Mouse (Mus musculus) CH12.LX (cell line): ENCODE results near the gene Col5a1. TPM values are rescaled to one million over a fixed set of nuclear protein-coding genes. Genes with fewer than 3 reads are reported as not detected.
A peak's percentile ranks its signal among the peaks of the same experiment; 100 is the strongest.

Experiments used
- DNase-seq: peaks from one replicate; pipeline ENCODE4 v3.0.0-alpha.2; 2013; ENCODE audit errors: extremely low read depth
- H3K27ac ChIP-seq: 2 replicates; pipeline ENCODE4 v1.5.1; 2012; ENCODE audit warnings: low read depth, mild to moderate bottlenecking, control low read depth, moderate library complexity; ENCODE audit not compliant: insufficient read depth
- H3K27me3 ChIP-seq: replicated peaks from 2 replicates; pipeline ENCODE3; 2012; ENCODE audit warnings: inconsistent platforms
- H3K36me3 ChIP-seq, 2 experiments: replicated peaks in 1 of 2; 2 replicates each; pipeline versions ENCODE3 to v1.6.1; 2012; ENCODE audit warnings: inconsistent platforms in 1 of 2, low read length in 1 of 2, mild to moderate bottlenecking in 1 of 2, mixed read lengths in 1 of 2, moderate library complexity in 1 of 2; ENCODE audit not compliant: control insufficient read depth in 1 of 2, insufficient read depth in 1 of 2
- H3K4me1 ChIP-seq, 2 experiments: 2 replicates each; pipeline ENCODE4 v1.6.1; 2012; ENCODE audit warnings: inconsistent platforms in 1 of 2, moderate library complexity in 1 of 2; ENCODE audit not compliant: insufficient read depth in 2 of 2, control insufficient read depth in 1 of 2
- H3K4me2 ChIP-seq: 2 replicates; pipeline ENCODE4 v1.6.1; 2012; ENCODE audit warnings: low read depth, mild to moderate bottlenecking, control low read depth; ENCODE audit not compliant: poor library complexity, insufficient read depth, severe bottlenecking
- H3K4me3 ChIP-seq, 3 experiments: fragments of 150-350 bp in 1 of 3; sonication (generic) in 1 of 3; replicated peaks in 1 of 3; 2 replicates each; pipeline versions ENCODE3 to v1.5.1; 2011 to 2012; ENCODE audit warnings: low read depth in 2 of 3, low read length in 2 of 3, mild to moderate bottlenecking in 2 of 3, moderate library complexity in 2 of 3, control low read depth in 1 of 3, improper control_type of control experiment in 1 of 3, inconsistent platforms in 1 of 3, mixed read lengths in 1 of 3; ENCODE audit not compliant: poor library complexity in 1 of 3
- H3K79me2 ChIP-seq: replicated peaks from 2 replicates; pipeline ENCODE4 v1.6.1; 2012; ENCODE audit warnings: mild to moderate bottlenecking, moderate library complexity; ENCODE audit not compliant: control insufficient read depth, poor library complexity, insufficient read depth, severe bottlenecking; ENCODE audit errors: extremely low read depth
- H3K9ac ChIP-seq: 2 replicates; pipeline ENCODE4 v1.6.1; 2012; ENCODE audit warnings: low read depth, mild to moderate bottlenecking, control low read depth, moderate library complexity; ENCODE audit not compliant: insufficient read depth
- H3K9me3 ChIP-seq: replicated peaks from 2 replicates; pipeline ENCODE3; 2012; ENCODE audit warnings: low read length, inconsistent platforms, mixed read lengths
- CHD1 ChIP-seq: IDR thresholded peaks from 2 replicates; pipeline ENCODE4 v1.6.1; 2012; ENCODE audit warnings: low read depth, low read length, improper control_type of control experiment, inconsistent platforms
- CTCF ChIP-seq, 2 experiments: IDR thresholded peaks in 1 of 2; conservative IDR thresholded peaks in 1 of 2; 2 replicates each; pipeline ENCODE4 v1.5.1; 2011 to 2012; ENCODE audit warnings: low read depth in 2 of 2, low read length in 2 of 2, improper control_type of control experiment in 1 of 2, inconsistent platforms in 1 of 2, mild to moderate bottlenecking in 1 of 2, moderate library complexity in 1 of 2
- ELF1 ChIP-seq: IDR thresholded peaks from 2 replicates; pipeline ENCODE4 v1.6.1; 2014; ENCODE audit warnings: low read depth, mild to moderate bottlenecking, inconsistent platforms, low read length, improper control_type of control experiment
- EP300 ChIP-seq: IDR thresholded peaks from 2 replicates; pipeline ENCODE4 v1.6.1; 2011; ENCODE audit warnings: low read length, improper control_type of control experiment
- HCFC1 ChIP-seq: IDR thresholded peaks from 2 replicates; pipeline ENCODE4 v1.6.1; 2012; ENCODE audit warnings: low read depth, mild to moderate bottlenecking, inconsistent platforms, low read length, improper control_type of control experiment
- IRF4 ChIP-seq: IDR thresholded peaks from 2 replicates; pipeline ENCODE4 v1.6.1; 2014; ENCODE audit warnings: low read depth, mild to moderate bottlenecking, inconsistent platforms, low read length, improper control_type of control experiment
- JUN ChIP-seq: IDR thresholded peaks from 2 replicates; pipeline ENCODE4 v1.6.1; 2011; ENCODE audit warnings: low read depth, mild to moderate bottlenecking, low read length, improper control_type of control experiment, moderate library complexity; ENCODE audit not compliant: insufficient read depth
- JUND ChIP-seq: conservative IDR thresholded peaks from 2 replicates; pipeline ENCODE4 v1.6.1; 2011; ENCODE audit warnings: low read depth, low read length, improper control_type of control experiment
- MAFK ChIP-seq: IDR thresholded peaks from 2 replicates; pipeline ENCODE4 v1.6.1; 2011; ENCODE audit warnings: low read length, improper control_type of control experiment; ENCODE audit not compliant: insufficient replicate concordance
- MEF2A ChIP-seq: IDR thresholded peaks from 2 replicates; pipeline ENCODE4 v1.6.1; 2014; ENCODE audit warnings: low read depth, mild to moderate bottlenecking, inconsistent platforms, low read length, improper control_type of control experiment, borderline replicate concordance
- MXI1 ChIP-seq: IDR thresholded peaks from 2 replicates; pipeline ENCODE4 v1.6.1; 2011; ENCODE audit warnings: mild to moderate bottlenecking, low read depth, low read length, improper control_type of control experiment
- NELFE ChIP-seq: IDR thresholded peaks from 2 replicates; pipeline ENCODE4 v1.6.1; 2011; ENCODE audit warnings: low read depth, low read length, improper control_type of control experiment
- NRF1 ChIP-seq: IDR thresholded peaks from 2 replicates; pipeline ENCODE4 v1.6.1; 2014; ENCODE audit warnings: low read depth, mild to moderate bottlenecking, inconsistent platforms, low read length, improper control_type of control experiment, moderate library complexity
- PAX5 ChIP-seq: IDR thresholded peaks from 2 replicates; pipeline ENCODE4 v1.6.1; 2012; ENCODE audit warnings: low read length, inconsistent platforms, mixed read lengths
- POLR2AphosphoS2 ChIP-seq: IDR thresholded peaks from 2 replicates; pipeline ENCODE4 v1.6.1; 2011; ENCODE audit warnings: low read depth, low read length, improper control_type of control experiment
- RAD21 ChIP-seq: IDR thresholded peaks from 2 replicates; pipeline ENCODE4 v1.6.1; 2011; ENCODE audit warnings: low read depth, mild to moderate bottlenecking, low read length, improper control_type of control experiment, moderate library complexity
- SIN3A ChIP-seq: IDR thresholded peaks from 2 replicates; pipeline ENCODE4 v1.6.1; 2012; ENCODE audit warnings: low read length, improper control_type of control experiment, inconsistent platforms
- SMC3 ChIP-seq: IDR thresholded peaks from 2 replicates; pipeline ENCODE4 v1.6.1; 2011; ENCODE audit warnings: low read depth, low read length, improper control_type of control experiment
- USF2 ChIP-seq: conservative IDR thresholded peaks from 2 replicates; pipeline ENCODE4 v1.6.1; 2011; ENCODE audit warnings: low read depth, low read length, improper control_type of control experiment
- ZKSCAN1 ChIP-seq: IDR thresholded peaks from 2 replicates; pipeline ENCODE4 v1.6.1; 2012; ENCODE audit warnings: low read depth, inconsistent platforms, low read length, improper control_type of control experiment, borderline replicate concordance
- dilution Hi-C: fragments of 300-500 bp; cut with MboI; formaldehyde crosslinking; loops from 2 replicates; pipeline ENCODE4 v1.14.3; 2020; ENCODE audit warnings: low sequenced_read_pairs; ENCODE audit not compliant: extremely low pct_unique_long_range_greater_than_20kb, extremely low pct_ligation_motif_present
- in situ Hi-C: fragments of 300-500 bp; cut with MboI; formaldehyde crosslinking; loops from 3 replicates; pipeline ENCODE4 v1.14.3; 2019; ENCODE audit warnings: low sequenced_read_pairs, low pct_ligation_motif_present, low pct_unique_long_range_greater_than_20kb, mixed read lengths
- polyA plus RNA-seq: library from polyadenylated mRNA; unstranded; fragments of >175 nt; gene quantifications from 2 replicates; pipeline ENCODE4 v1.2.1, GENCODE M21; 2012; ENCODE audit warnings: low read depth; ENCODE audit not compliant: insufficient read length
- total RNA-seq, 2 experiments: library from RNA; depleted of rRNA; stranded (reverse); fragments of 300-350 nt in 1 of 2; fragments of >200 nt in 1 of 2; gene quantifications; 2 replicates each; pipeline ENCODE4 v1.2.3; 2012 to 2014

Gene Col5a1
- total and polyA plus RNA-seq, 3 experiments = 0.04 TPM; not detected in 2

DNA sequence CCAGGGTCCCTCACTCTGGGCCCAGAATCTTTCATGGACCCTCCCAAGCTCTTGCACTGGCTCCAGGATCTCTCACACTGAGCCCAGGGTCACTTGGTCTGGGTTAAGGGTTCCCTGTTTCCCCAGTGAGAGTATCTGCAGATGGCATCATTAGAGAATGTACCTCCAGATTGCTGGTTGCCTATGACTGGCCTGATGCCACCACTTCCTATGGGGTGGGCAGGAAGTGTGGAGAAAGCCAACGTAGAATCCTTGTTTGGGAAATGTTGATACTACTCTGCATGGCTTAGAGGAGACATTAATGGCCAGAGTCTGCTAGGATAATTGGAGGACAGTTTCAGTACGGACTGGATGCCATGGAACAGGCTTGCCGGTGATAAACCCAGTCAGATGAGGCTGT is 76.2 kb downstream of the Col5a1 start:
- Histone ChIP-seq H3K27ac (no peak overlapping the region), H3K9me3 (no peaks in the 10 kb centered on the region), H3K4me3 (no peak overlapping the region), H3K79me2 (no peaks in the 10 kb centered on the region), H3K4me2 (no peak overlapping the region), H3K36me3 (no peaks in the 10 kb centered on the region), H3K4me1 (no peaks in the 10 kb centered on the region), H3K9ac (no peak overlapping the region), H3K27me3 (peaks cover 91% of the 10 kb centered on the region)
- in situ Hi-C loops = loop anchor here (25.0 kb wide), 1 partner anchor 400 kb away; no protein-coding TSS in a partner anchor
- TF ChIP-seq ZKSCAN1 (no peak), USF2 (no peak), ELF1 (no peak), CTCF (conservative IDR thresholded peaks at IDR 0.05 in 1 of 2, IDR thresholded peaks at IDR 0.05 in 1 of 2; ENCODE audit: low read depth in 2 of 2, low read length in 2 of 2) (no peak), MEF2A (no peak), POLR2AphosphoS2 (no peak), HCFC1 (no peak), CHD1 (no peak), JUN (no peak), NELFE (no peak), IRF4 (no peak), MXI1 (no peak), PAX5 (no peak), SMC3 (no peak), JUND (no peak), NRF1 (no peak), EP300 (no peak), MAFK (no peak)
- no peak for DNase-seq
- dilution Hi-C loops = no loop called here

DNA sequence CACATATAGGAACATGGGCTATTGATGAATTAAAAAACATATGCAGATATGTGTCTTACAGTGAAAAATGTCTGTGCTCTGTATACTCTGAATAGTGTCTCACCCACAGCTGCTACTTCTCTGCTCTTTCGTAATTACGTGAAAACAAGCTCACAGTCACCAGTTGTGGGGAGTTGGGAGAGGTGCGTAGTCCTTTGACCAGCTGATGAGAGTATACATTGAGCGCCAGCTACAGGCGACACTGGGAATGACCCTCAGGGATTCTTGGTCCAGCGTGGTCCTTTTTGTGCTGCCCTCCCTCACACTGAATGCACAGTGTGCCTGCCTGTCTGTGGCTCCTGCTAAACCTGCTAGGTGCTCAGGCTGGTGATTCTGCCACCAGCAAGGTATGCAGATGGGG is 82.9 kb downstream of the Col5a1 start:
- no peaks in the 10 kb centered on the region for H3K9me3 ChIP-seq
- H3K4me3 ChIP-seq = no peak overlapping the region
- DNase-seq = no peak
- H3K4me1 ChIP-seq = no peaks in the 10 kb centered on the region
- H3K79me2 ChIP-seq = no peaks in the 10 kb centered on the region
- no peak for TF ChIP-seq NELFE
- no peak for TF ChIP-seq USF2
- 0 out of 2 replicates have a peak, but pooled peaks have one; percentile 4 for TF ChIP-seq SMC3
- no peak for TF ChIP-seq ZKSCAN1
- TF ChIP-seq SIN3A = no peak
- TF ChIP-seq CTCF (conservative IDR thresholded peaks at IDR 0.05 in 1 of 2, IDR thresholded peaks at IDR 0.05 in 1 of 2; ENCODE audit: low read depth in 2 of 2, low read length in 2 of 2) = peak; percentile 57 to 59; a peak in 3 of 4 replicates
- peak; percentile 42 for TF ChIP-seq RAD21
- no peak overlapping the region for H3K27ac ChIP-seq
- no peak overlapping the region for H3K9ac ChIP-seq
- no peaks in the 10 kb centered on the region for H3K36me3 ChIP-seq
- H3K4me2 ChIP-seq = no peak overlapping the region
- in situ Hi-C loops (loop anchor here (25.0 kb wide), 1 partner anchor 407 kb away; no protein-coding TSS in a partner anchor), dilution Hi-C loops (no loop called here)
- H3K27me3 ChIP-seq = peaks cover 86% of the 10 kb centered on the region
